Mouse (Mus musculus): ENCODE measurements at regions not wholly inside any gene's neighbourhood (a gene's known extent, or its start where the extent isn't known, plus 50 kb on each side); places are given as distances from the start of the nearest gene placed in this dataset.

GRCm38 (mm10) chr1:193552348-193552747 is 182.2 kb upstream of the Camk1g start:
- TF ChIP-seq GATA1 (IDR thresholded peaks at IDR 0.05; ENCODE audit: borderline replicate concordance, low read length) (no peak), TAL1 (conservative IDR thresholded peaks at IDR 0.05; ENCODE audit: low read depth, low read length) (no peak), CTCF (IDR thresholded peaks at IDR 0.05; ENCODE audit: low read depth, low read length) (no peak), POLR2AphosphoS5 (IDR thresholded peaks at IDR 0.05; ENCODE audit: insufficient replicate concordance, low read depth, low read length) (no peak), GATA2 (IDR thresholded peaks at IDR 0.05; ENCODE audit: borderline replicate concordance, low read depth, low read length) (no peak)
